Mouse (Mus musculus) heart, adult 2 months (tissue): ENCODE data around the gene Stat1.

Experiments used
- EP300 ChIP-seq: fragments of 200-500 bp; IDR thresholded peaks from 2 replicates; pipeline ENCODE4 v1.6.1; 2011; ENCODE audit warnings: low read depth, low read length, control low read depth; ENCODE audit not compliant: insufficient read depth
- POLR2A ChIP-seq: fragments of 200-500 bp; IDR thresholded peaks from 2 replicates; pipeline ENCODE4 v1.6.1; 2011; ENCODE audit warnings: mild to moderate bottlenecking, low read depth, low read length, control low read depth; ENCODE audit not compliant: insufficient read depth

DNA sequence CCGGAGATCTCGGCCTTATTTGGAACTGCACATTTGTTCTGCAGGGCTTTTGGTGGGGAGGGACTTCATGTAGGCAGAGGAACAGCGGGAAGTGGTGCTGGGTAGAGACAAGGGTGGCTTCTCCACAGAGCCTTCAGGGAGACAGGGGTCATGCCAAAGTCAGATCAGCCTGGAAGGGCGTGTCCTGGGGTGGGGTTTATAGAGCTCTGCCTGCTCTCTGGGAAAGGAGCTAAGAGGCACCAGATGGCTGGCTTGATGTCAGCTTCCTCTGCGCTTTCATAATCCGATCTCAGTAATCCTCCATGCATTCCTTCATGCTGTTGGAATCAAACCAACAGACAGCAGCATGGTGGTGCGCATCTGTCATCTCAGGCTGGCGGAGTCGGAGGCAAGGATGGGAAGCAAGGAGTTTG lies 30.7 kb downstream of the Stat1 start:
- no peak for TF ChIP-seq POLR2A
- TF ChIP-seq EP300 = no peak
